Mouse (Mus musculus) neural tube, embryonic 13.5 days (tissue): ENCODE results near the gene Fam81a. TPM values are rescaled to one million over a fixed set of nuclear protein-coding genes. Genes with fewer than 3 reads are reported as not detected.

Experiments used
- ATAC-seq: fragments of 200-750 bp; cut with Nextera tagmentation; 2 replicates; pipeline ENCODE4 v1.8.0; 2017; ENCODE audit warnings: low read depth, mild to moderate bottlenecking, moderate TSS enrichment, moderate library complexity
- H3K27ac ChIP-seq: fragments of 300-500 bp; sonication (generic); replicated peaks from 2 replicates; pipeline ENCODE4 v1.5.1; 2015; ENCODE audit warnings: moderate library complexity, mild to moderate bottlenecking, inconsistent platforms
- H3K27me3 ChIP-seq: fragments of 300-500 bp; sonication (generic); 2 replicates; pipeline ENCODE4 v1.6.1; 2015; ENCODE audit warnings: mild to moderate bottlenecking, inconsistent platforms
- H3K36me3 ChIP-seq: fragments of 300-500 bp; sonication (generic); 2 replicates; pipeline ENCODE4 v1.6.1; 2015; ENCODE audit warnings: mild to moderate bottlenecking, inconsistent platforms
- H3K4me1 ChIP-seq: fragments of 300-500 bp; sonication (generic); replicated peaks from 2 replicates; pipeline ENCODE4 v1.6.1; 2015; ENCODE audit warnings: inconsistent platforms
- H3K4me2 ChIP-seq: fragments of 300-500 bp; sonication (generic); 2 replicates; pipeline ENCODE4 v1.6.1; 2015; ENCODE audit warnings: inconsistent platforms, mild to moderate bottlenecking, moderate library complexity
- H3K4me3 ChIP-seq: fragments of 300-500 bp; sonication (generic); 2 replicates; pipeline ENCODE4 v1.5.1; 2015; ENCODE audit warnings: mild to moderate bottlenecking, inconsistent platforms
- H3K9ac ChIP-seq: fragments of 300-500 bp; sonication (generic); 2 replicates; pipeline ENCODE4 v1.6.1; 2015; ENCODE audit warnings: moderate library complexity, mild to moderate bottlenecking, inconsistent platforms
- H3K9me3 ChIP-seq: fragments of 300-500 bp; sonication (generic); 2 replicates; pipeline ENCODE4 v1.6.1; 2016; ENCODE audit warnings: inconsistent platforms
- WGBS: fragments of 180-500 bp; shearing (Covaris S2); methylation state at CpG from one replicate; pipeline ENCODE4 v1.1.7; 2015; 5-methylcytosine and 5-hydroxymethylcytosine counted together
- polyA plus RNA-seq: library from polyadenylated mRNA; unstranded; fragments of >200 nt; fragmentation: Nextera tagmentation; extraction: Ambion mirVana; gene quantifications from 2 replicates; pipeline ENCODE4 v1.2.1, GENCODE M21; 2015

Gene Fam81a
- polyA plus RNA-seq, 1 experiment from 2014 or later: 5.1 TPM

GRCm38 (mm10) chr9:70108151-70108550 is 34.2 kb downstream of the Fam81a start:
- Histone ChIP-seq H3K9me3 (no peaks in the 10 kb centered on the region), H3K27me3 (no peaks in the 10 kb centered on the region), H3K4me2 (no peak overlapping the region), H3K27ac (no peak overlapping the region), H3K4me1 (peaks cover 14% of the 10 kb centered on the region), H3K4me3 (no peak overlapping the region), H3K9ac (no peak overlapping the region), H3K36me3 (no peaks in the 10 kb centered on the region)
- no peak for ATAC-seq
- WGBS: 80% methylated on average over 5 of the region's 5 CpGs

GRCm38 (mm10) chr9:70105573-70105972 is 36.8 kb downstream of the Fam81a start:
- no peaks in the 10 kb centered on the region for H3K4me1 ChIP-seq
- H3K9ac ChIP-seq: no peak overlapping the region
- 78% methylated on average over 5 of the region's 5 CpGs for whole genome bisulfite sequencing
- H3K27ac ChIP-seq: no peak overlapping the region
- no peak for ATAC-seq
- no peaks in the 10 kb centered on the region for H3K9me3 ChIP-seq
- H3K4me3 ChIP-seq: no peak overlapping the region
- H3K27me3 ChIP-seq: no peaks in the 10 kb centered on the region
- no peak overlapping the region for H3K4me2 ChIP-seq
- H3K36me3 ChIP-seq: no peaks in the 10 kb centered on the region

- H3K9ac ChIP-seq: no peak overlapping the region
- H3K4me2 ChIP-seq: no peak overlapping the region
- no peak overlapping the region for H3K27ac ChIP-seq
- ATAC-seq: no peak
- H3K27me3 ChIP-seq: no peaks in the 10 kb centered on the region
- no peaks in the 10 kb centered on the region for H3K4me1 ChIP-seq
- 63% methylated on average over 8 of the region's 8 CpGs for WGBS
- H3K4me3 ChIP-seq: no peak overlapping the region
- no peaks in the 10 kb centered on the region for H3K36me3 ChIP-seq
- peaks cover 5% of the 10 kb centered on the region; the same call in 1 of the 2 replicates for H3K9me3 ChIP-seq
These were observed 39.3 kb downstream of the Fam81a start for GRCm38 (mm10) chr9:70103106-70103505.

GRCm38 (mm10) chr9:70097542-70097941 is 44.8 kb downstream of the Fam81a start:
- Histone ChIP-seq H3K36me3 (no peaks in the 10 kb centered on the region), H3K4me1 (no peaks in the 10 kb centered on the region), H3K27me3 (no peaks in the 10 kb centered on the region), H3K4me3 (no peak overlapping the region), H3K4me2 (no peak overlapping the region), H3K9ac (no peak overlapping the region), H3K9me3 (peaks cover 5% of the 10 kb centered on the region; the same call in 1 of the 2 replicates), H3K27ac (no peak overlapping the region)
- ATAC-seq: no peak
- 97% methylated on average over 2 of the region's 2 CpGs for WGBS

- H3K27me3 ChIP-seq: no peaks in the 10 kb centered on the region
- H3K4me2 ChIP-seq: no peak overlapping the region
- no peaks in the 10 kb centered on the region for H3K36me3 ChIP-seq
- H3K9ac ChIP-seq: no peak overlapping the region
- no peak overlapping the region for H3K4me3 ChIP-seq
- no peaks in the 10 kb centered on the region for H3K4me1 ChIP-seq
- peaks cover 5% of the 10 kb centered on the region; the same call in 1 of the 2 replicates for H3K9me3 ChIP-seq
- WGBS: 70% methylated on average over 6 of the region's 6 CpGs
- ATAC-seq: no peak
- H3K27ac ChIP-seq: no peak overlapping the region
These were observed 47.3 kb downstream of the Fam81a start for GRCm38 (mm10) chr9:70095016-70095415.

- peaks cover 20% of the 10 kb centered on the region for H3K4me1 ChIP-seq
- no peak overlapping the region for H3K4me2 ChIP-seq
- H3K4me3 ChIP-seq: no peak overlapping the region
- H3K36me3 ChIP-seq: no peaks in the 10 kb centered on the region
- no peaks in the 10 kb centered on the region for H3K27me3 ChIP-seq
- WGBS: 87% methylated on average over 10 of the region's 10 CpGs
- no peak overlapping the region for H3K27ac ChIP-seq
- ATAC-seq: no peak
- H3K9me3 ChIP-seq: no peaks in the 10 kb centered on the region
- no peak overlapping the region for H3K9ac ChIP-seq
These were observed 51.8 kb downstream of the Fam81a start for GRCm38 (mm10) chr9:70090541-70090940.

GRCm38 (mm10) chr9:70088786-70089096 is 53.6 kb downstream of the Fam81a start:
- Histone ChIP-seq H3K9ac (no peak overlapping the region), H3K9me3 (no peaks in the 10 kb centered on the region), H3K27me3 (no peaks in the 10 kb centered on the region), H3K27ac (no peak overlapping the region), H3K4me2 (no peak overlapping the region), H3K4me1 (peaks cover 20% of the 10 kb centered on the region), H3K4me3 (no peak overlapping the region), H3K36me3 (no peaks in the 10 kb centered on the region)
- WGBS: 75% methylated on average over 6 of the region's 6 CpGs
- no peak for ATAC-seq

- Histone ChIP-seq H3K4me3 (no peak overlapping the region), H3K9me3 (no peaks in the 10 kb centered on the region), H3K9ac (no peak overlapping the region), H3K27me3 (no peaks in the 10 kb centered on the region), H3K4me2 (no peak overlapping the region), H3K4me1 (peaks cover 20% of the 10 kb centered on the region), H3K36me3 (no peaks in the 10 kb centered on the region), H3K27ac (no peak overlapping the region)
- ATAC-seq: no peak
- WGBS: 67% methylated on average over 19 of the region's 19 CpGs
These were observed 54.1 kb downstream of the Fam81a start for GRCm38 (mm10) chr9:70088041-70088785.

- ATAC-seq: no peak
These were observed 55.0 kb downstream of the Fam81a start for GRCm38 (mm10) chr9:70087379-70087778.

GRCm38 (mm10) chr9:70086091-70086490 is 56.3 kb downstream of the Fam81a start:
- 40% methylated on average over 6 of the region's 6 CpGs for WGBS
- H3K9me3 ChIP-seq: no peaks in the 10 kb centered on the region
- no peaks in the 10 kb centered on the region for H3K36me3 ChIP-seq
- H3K27me3 ChIP-seq: no peaks in the 10 kb centered on the region
- no peak overlapping the region for H3K27ac ChIP-seq
- H3K4me1 ChIP-seq: peaks cover 20% of the 10 kb centered on the region
- H3K4me2 ChIP-seq: no peak overlapping the region
- ATAC-seq: no peak
- H3K9ac ChIP-seq: no peak overlapping the region
- no peak overlapping the region for H3K4me3 ChIP-seq

More at GRCm38 (mm10) chr9:70087379-70087778, 55.0 kb downstream of the Fam81a start:
- H3K36me3 ChIP-seq: no peaks in the 10 kb centered on the region
- H3K4me1 ChIP-seq: peaks cover 20% of the 10 kb centered on the region
- no peaks in the 10 kb centered on the region for H3K27me3 ChIP-seq
- H3K4me3 ChIP-seq: no peak overlapping the region
- 67% methylated on average over 5 of the region's 5 CpGs for WGBS
- H3K9me3 ChIP-seq: no peaks in the 10 kb centered on the region
- H3K9ac ChIP-seq: no peak overlapping the region
- H3K27ac ChIP-seq: no peak overlapping the region
- H3K4me2 ChIP-seq: no peak overlapping the region

- no peaks in the 10 kb centered on the region for H3K27me3 ChIP-seq
- no peak overlapping the region for H3K4me2 ChIP-seq
- H3K36me3 ChIP-seq: no peaks in the 10 kb centered on the region
- H3K9me3 ChIP-seq: no peaks in the 10 kb centered on the region
- H3K4me1 ChIP-seq: peaks cover 20% of the 10 kb centered on the region
- no peak overlapping the region for H3K27ac ChIP-seq
- 67% methylated on average over 11 of the region's 11 CpGs for WGBS
- H3K4me3 ChIP-seq: no peak overlapping the region
- no peak for ATAC-seq
- H3K9ac ChIP-seq: no peak overlapping the region
These were observed 58.3 kb downstream of the Fam81a start for GRCm38 (mm10) chr9:70084107-70084506.

- H3K27ac ChIP-seq: no peak overlapping the region
These were observed 59.8 kb downstream of the Fam81a start for GRCm38 (mm10) chr9:70082357-70083204.

More at GRCm38 (mm10) chr9:70082357-70083204, 59.8 kb downstream of the Fam81a start:
- peaks cover 5% of the 10 kb centered on the region; the same call in 1 of the 2 replicates for H3K4me1 ChIP-seq
- no peak overlapping the region for H3K9ac ChIP-seq
- H3K4me3 ChIP-seq: no peak overlapping the region
- ATAC-seq: no peak
- 66% methylated on average over 25 of the region's 25 CpGs for WGBS
- H3K9me3 ChIP-seq: no peaks in the 10 kb centered on the region
- no peaks in the 10 kb centered on the region for H3K27me3 ChIP-seq
- H3K36me3 ChIP-seq: no peaks in the 10 kb centered on the region
- H3K4me2 ChIP-seq: no peak overlapping the region
